Mouse (Mus musculus) CH12.LX (cell line): ENCODE measurements around the gene Cbl.

Experiments used
- CTCF ChIP-seq, 2 experiments: IDR thresholded peaks in 1 of 2; conservative IDR thresholded peaks in 1 of 2; 2 replicates each; pipeline ENCODE4 v1.5.1; 2011 to 2012; ENCODE audit warnings: low read depth in 2 of 2, low read length in 2 of 2, improper control_type of control experiment in 1 of 2, inconsistent platforms in 1 of 2, mild to moderate bottlenecking in 1 of 2, moderate library complexity in 1 of 2
- ELF1 ChIP-seq: IDR thresholded peaks from 2 replicates; pipeline ENCODE4 v1.6.1; 2014; ENCODE audit warnings: low read depth, mild to moderate bottlenecking, inconsistent platforms, low read length, improper control_type of control experiment
- ETS1 ChIP-seq: conservative IDR thresholded peaks from 2 replicates; pipeline ENCODE4 v1.6.1; 2012; ENCODE audit warnings: low read depth, mild to moderate bottlenecking, inconsistent platforms, low read length, improper control_type of control experiment, moderate library complexity
- GABPA ChIP-seq: IDR thresholded peaks from 2 replicates; pipeline ENCODE4 v1.6.1; 2012; ENCODE audit warnings: low read depth, low read length, improper control_type of control experiment, inconsistent platforms; ENCODE audit not compliant: insufficient replicate concordance
- HCFC1 ChIP-seq: IDR thresholded peaks from 2 replicates; pipeline ENCODE4 v1.6.1; 2012; ENCODE audit warnings: low read depth, mild to moderate bottlenecking, inconsistent platforms, low read length, improper control_type of control experiment
- KAT2A ChIP-seq: IDR thresholded peaks from 2 replicates; pipeline ENCODE4 v1.6.1; 2012; ENCODE audit warnings: low read length, improper control_type of control experiment, inconsistent platforms; ENCODE audit not compliant: insufficient replicate concordance
- MAZ ChIP-seq: IDR thresholded peaks from 2 replicates; pipeline ENCODE4 v1.6.1; 2012; ENCODE audit warnings: low read depth, mild to moderate bottlenecking, inconsistent platforms, low read length, improper control_type of control experiment, moderate library complexity
- MXI1 ChIP-seq: IDR thresholded peaks from 2 replicates; pipeline ENCODE4 v1.6.1; 2011; ENCODE audit warnings: mild to moderate bottlenecking, low read depth, low read length, improper control_type of control experiment
- MYC ChIP-seq: IDR thresholded peaks from 2 replicates; pipeline ENCODE4 v1.6.1; 2011; ENCODE audit warnings: low read depth, mild to moderate bottlenecking, improper control_type of control experiment, low read length
- POLR2A ChIP-seq: IDR thresholded peaks from 2 replicates; pipeline ENCODE4 v1.6.1; 2011; ENCODE audit warnings: low read depth, mild to moderate bottlenecking, improper control_type of control experiment, low read length
- TCF12 ChIP-seq: IDR thresholded peaks from 2 replicates; pipeline ENCODE4 v1.6.1; 2014; ENCODE audit warnings: low read depth, mild to moderate bottlenecking, inconsistent platforms, low read length, improper control_type of control experiment
- UBTF ChIP-seq: IDR thresholded peaks from 2 replicates; pipeline ENCODE4 v1.6.1; 2012; ENCODE audit warnings: low read depth, mild to moderate bottlenecking, inconsistent platforms, low read length, improper control_type of control experiment, moderate library complexity
- USF1 ChIP-seq: IDR thresholded peaks from 2 replicates; pipeline ENCODE4 v1.6.1; 2014; ENCODE audit warnings: low read depth, mild to moderate bottlenecking, inconsistent platforms, low read length, improper control_type of control experiment

DNA sequence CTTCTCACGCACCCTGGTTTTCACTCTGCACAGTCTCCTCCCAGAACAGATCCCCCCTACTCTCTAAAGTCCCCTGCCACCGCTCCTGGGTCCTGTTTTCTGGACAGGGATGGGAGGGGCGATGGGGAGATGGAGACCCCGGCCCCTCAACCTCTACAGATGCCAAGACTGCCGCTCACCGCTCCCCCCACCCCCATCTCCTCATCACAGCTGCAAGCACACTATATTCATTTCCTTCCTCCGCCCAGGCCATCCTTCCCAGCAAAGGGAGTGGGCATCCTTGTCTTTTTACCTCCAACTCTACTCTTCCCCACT is 102.6 kb downstream of the Cbl start:
- TF ChIP-seq HCFC1 (no peak), ELF1 (no peak), POLR2A (no peak), CTCF (conservative IDR thresholded peaks at IDR 0.05 in 1 of 2, IDR thresholded peaks at IDR 0.05 in 1 of 2; ENCODE audit: low read depth in 2 of 2, low read length in 2 of 2) (no peak), USF1 (no peak), MYC (no peak), GABPA (no peak), UBTF (no peak), MXI1 (no peak), ETS1 (no peak), TCF12 (no peak), MAZ (no peak), KAT2A (no peak)
